Mouse (Mus musculus) intestine, embryonic 16.5 days (tissue): ENCODE measurements around the gene Cpne6. TPM values are rescaled to one million over a fixed set of nuclear protein-coding genes. Genes with fewer than 3 reads are reported as not detected.

ENCODE experiments used
- ATAC-seq: fragments of 200-750 bp; cut with Nextera tagmentation; 2 replicates; pipeline ENCODE4 v1.8.0; 2017; ENCODE audit warnings: moderate TSS enrichment, moderate library complexity
- H3K27ac ChIP-seq: fragments of 300-500 bp; sonication (generic); 2 replicates; pipeline ENCODE4 v1.5.1; 2014; ENCODE audit warnings: mild to moderate bottlenecking, low read length
- H3K27me3 ChIP-seq: fragments of 300-500 bp; sonication (generic); replicated peaks from 2 replicates; pipeline ENCODE4 v1.6.1; 2014; ENCODE audit warnings: low read length, control low read depth, mixed read lengths; ENCODE audit not compliant: control insufficient read depth, insufficient read depth
- H3K36me3 ChIP-seq: fragments of 300-500 bp; sonication (generic); 2 replicates; pipeline ENCODE4 v1.6.1; 2014; ENCODE audit warnings: low read length, control low read depth; ENCODE audit not compliant: control insufficient read depth, insufficient read depth
- H3K4me1 ChIP-seq: fragments of 300-500 bp; sonication (generic); 2 replicates; pipeline ENCODE4 v1.6.1; 2014; ENCODE audit warnings: low read length, control low read depth, mixed read lengths; ENCODE audit not compliant: control insufficient read depth, insufficient read depth
- H3K4me2 ChIP-seq: fragments of 300-500 bp; sonication (generic); 2 replicates; pipeline ENCODE4 v1.6.1; 2014; ENCODE audit warnings: low read depth, low read length, control low read depth
- H3K4me3 ChIP-seq: fragments of 300-500 bp; sonication (generic); 2 replicates; pipeline ENCODE4 v1.5.1; 2014; ENCODE audit warnings: mild to moderate bottlenecking, low read length
- H3K9ac ChIP-seq: fragments of 300-500 bp; sonication (generic); 2 replicates; pipeline ENCODE4 v1.6.1; 2014; ENCODE audit warnings: low read depth, low read length
- H3K9me3 ChIP-seq: fragments of 300-500 bp; sonication (generic); 2 replicates; pipeline ENCODE4 v1.6.1; 2016; ENCODE audit warnings: low read length, control low read depth; ENCODE audit not compliant: control insufficient read depth
- WGBS: fragments of 180-500 bp; shearing (Covaris S2); extraction: QIAGEN DNeasy Blood & Tissue Kit; methylation state at CpG from one replicate; pipeline ENCODE4 v1.1.7; 2014; 5-methylcytosine and 5-hydroxymethylcytosine counted together
- polyA plus RNA-seq: library from polyadenylated mRNA; unstranded; fragments of >200 nt; fragmentation: Nextera tagmentation; extraction: Ambion mirVana; gene quantifications from 2 replicates; pipeline ENCODE4 v1.2.1, GENCODE M21; 2015

Cpne6 gene
- 0.61 TPM in 2 replicates for polyA plus RNA-seq

DNA sequence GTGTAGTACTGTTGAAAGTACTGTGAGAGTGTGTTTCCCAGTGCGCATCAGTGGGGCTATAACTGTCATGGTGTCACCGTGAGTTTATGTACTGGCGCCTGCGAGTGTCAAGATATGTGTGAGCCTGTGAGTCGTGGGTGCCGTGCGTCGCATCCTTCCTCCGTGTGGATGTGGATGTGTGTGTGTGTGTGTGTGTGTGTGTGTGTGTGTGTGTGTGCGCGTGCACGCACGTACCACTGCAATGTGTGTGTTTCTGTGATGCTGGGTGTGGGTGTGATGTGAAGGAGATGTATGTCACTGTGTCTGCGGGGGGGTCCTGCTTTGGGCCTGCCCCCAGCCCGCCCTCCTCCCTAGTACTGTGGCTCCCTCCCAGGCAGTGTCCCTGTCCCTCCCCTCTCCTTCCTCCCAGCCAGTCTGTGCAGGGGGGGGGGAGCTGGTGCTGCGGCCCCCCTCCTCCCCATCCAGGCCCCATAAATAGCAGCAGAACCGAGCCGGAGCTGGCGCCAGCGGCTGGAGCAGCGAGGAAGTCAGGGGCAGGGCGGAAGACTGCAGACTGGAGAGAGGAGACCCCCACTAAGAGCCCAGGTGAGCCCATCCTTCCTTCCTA lies at the start of gene Cpne6:
TSS of gene Cpne6 (plus strand) at position 321 of the 607 bp plus-strand sequence.
- H3K4me1 ChIP-seq: no peaks in the 10 kb centered on the region
- H3K27ac ChIP-seq: no peak within 1 kb of the TSS
- H3K36me3 ChIP-seq: no peaks in the 10 kb centered on the region
- H3K4me2 ChIP-seq: no peak within 1 kb of the TSS
- H3K4me3 ChIP-seq: no peak within 1 kb of the TSS
- 60% methylated on average over 22 of the region's 22 CpGs for WGBS
- no peak within 1 kb of the TSS for H3K9ac ChIP-seq
- H3K9me3 ChIP-seq: no peaks in the 10 kb centered on the region
- ATAC-seq: no peak
- no peaks in the 10 kb centered on the region for H3K27me3 ChIP-seq

- H3K9ac ChIP-seq: no peak overlapping the region
- 17% methylated on average over 4 of the region's 4 CpGs for WGBS
- no peaks in the 10 kb centered on the region for H3K27me3 ChIP-seq
- peaks cover 3% of the 10 kb centered on the region; the same call in 1 of the 2 replicates for H3K4me1 ChIP-seq
- H3K4me2 ChIP-seq: no peak overlapping the region
- no peaks in the 10 kb centered on the region for H3K36me3 ChIP-seq
- peak overlapping the region; percentile 39; the same call in 1 of the 2 replicates for H3K27ac ChIP-seq
- no peak overlapping the region for H3K4me3 ChIP-seq
- H3K9me3 ChIP-seq: no peaks in the 10 kb centered on the region
- ATAC-seq: peak; percentile 57
Measured at GRCm38 (mm10) chr14:55461757-55462156, 48.5 kb upstream of the Cpne6 start.

DNA sequence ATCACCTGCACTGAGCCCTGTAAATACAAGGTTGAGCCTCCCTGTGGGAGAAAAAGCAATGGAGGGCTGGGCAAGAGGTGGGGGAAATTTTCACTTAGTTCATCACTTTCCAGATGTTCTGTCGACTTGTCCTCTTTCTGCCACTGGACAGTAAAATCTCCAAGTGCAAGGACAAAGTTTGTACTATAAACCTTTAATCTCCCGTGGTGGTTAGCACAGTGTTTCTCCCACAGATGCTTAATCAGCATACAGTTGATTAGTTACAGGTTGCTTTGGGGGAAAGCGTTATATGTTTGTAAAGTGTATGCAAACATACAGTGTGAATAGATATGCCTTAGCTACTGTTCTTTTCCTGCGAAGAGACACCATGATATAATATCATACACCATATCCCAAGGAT lies 43.8 kb upstream of the Cpne6 start:
- no peak for ATAC-seq
- WGBS: 72% methylated on average over 4 of the region's 4 CpGs
- H3K4me1 ChIP-seq: peaks cover 12% of the 10 kb centered on the region
- no peaks in the 10 kb centered on the region for H3K27me3 ChIP-seq
- no peak overlapping the region for H3K4me2 ChIP-seq
- no peaks in the 10 kb centered on the region for H3K36me3 ChIP-seq
- H3K9ac ChIP-seq: no peak overlapping the region
- H3K4me3 ChIP-seq: no peak overlapping the region
- no peaks in the 10 kb centered on the region for H3K9me3 ChIP-seq
- no peak overlapping the region for H3K27ac ChIP-seq

DNA sequence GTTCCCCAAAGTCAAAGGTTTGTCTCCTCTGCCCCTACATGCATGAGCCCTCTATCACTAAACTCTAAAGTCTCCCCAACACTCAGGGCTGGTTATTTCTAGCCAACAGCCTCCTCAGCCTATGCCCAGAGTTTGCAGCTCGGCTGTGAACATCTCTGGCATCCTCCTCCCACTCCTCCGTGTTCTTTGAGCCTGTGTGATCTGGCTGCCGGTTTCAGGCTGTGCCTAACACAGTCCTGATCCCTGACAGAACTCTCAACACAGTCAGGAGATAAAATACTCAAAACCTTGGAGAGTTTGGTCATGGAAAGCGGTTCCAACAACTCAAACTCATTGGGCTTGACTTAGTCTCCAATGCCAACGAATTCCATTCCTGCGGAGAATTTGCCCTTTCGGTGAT lies 43.1 kb upstream of the Cpne6 start:
- ATAC-seq: no peak
- WGBS: 72% methylated on average over 7 of the region's 7 CpGs

GRCm38 (mm10) chr14:55468301-55468741 lies 41.9 kb upstream of the Cpne6 start:
- peak overlapping the region; percentile 6; the same call in 1 of the 2 replicates for H3K27ac ChIP-seq
- H3K27me3 ChIP-seq: no peaks in the 10 kb centered on the region
- ATAC-seq: peak; percentile 62
- no peaks in the 10 kb centered on the region for H3K36me3 ChIP-seq
- H3K9me3 ChIP-seq: no peaks in the 10 kb centered on the region
- peaks cover 12% of the 10 kb centered on the region for H3K4me1 ChIP-seq
- 66% methylated on average over 2 of the region's 2 CpGs for WGBS
- H3K4me3 ChIP-seq: no peak overlapping the region
- no peak overlapping the region for H3K9ac ChIP-seq
- H3K4me2 ChIP-seq: no peak overlapping the region

More for the DNA sequence above, 43.1 kb upstream of the Cpne6 start:
- no peaks in the 10 kb centered on the region for H3K9me3 ChIP-seq
- H3K4me2 ChIP-seq: no peak overlapping the region
- H3K4me1 ChIP-seq: peaks cover 12% of the 10 kb centered on the region
- H3K36me3 ChIP-seq: no peaks in the 10 kb centered on the region
- no peak overlapping the region for H3K27ac ChIP-seq
- H3K9ac ChIP-seq: no peak overlapping the region
- no peaks in the 10 kb centered on the region for H3K27me3 ChIP-seq
- H3K4me3 ChIP-seq: no peak overlapping the region

DNA sequence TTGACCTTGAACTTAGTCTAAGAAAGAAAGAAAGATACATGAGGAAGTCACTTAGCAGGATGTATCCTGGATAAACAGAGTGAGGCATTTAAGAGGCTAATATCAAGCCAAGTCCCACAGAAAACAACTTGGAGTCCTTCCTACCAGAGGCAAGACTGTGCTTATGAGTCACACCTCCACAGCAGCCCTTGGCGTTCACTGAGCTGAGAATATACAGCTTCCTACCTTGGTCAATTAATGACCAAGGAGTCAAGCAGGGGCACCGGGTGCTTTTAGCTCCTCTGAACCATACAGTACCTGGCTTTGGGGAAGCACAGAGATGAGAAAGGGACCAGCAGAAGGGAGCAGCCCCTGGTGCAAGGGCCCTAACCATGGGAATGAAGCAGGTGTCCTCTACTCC lies 41.2 kb upstream of the Cpne6 start:
- no peaks in the 10 kb centered on the region for H3K27me3 ChIP-seq
- H3K4me3 ChIP-seq: no peak overlapping the region
- no peaks in the 10 kb centered on the region for H3K9me3 ChIP-seq
- no peak overlapping the region for H3K4me2 ChIP-seq
- WGBS: 47% methylated on average over 2 of the region's 2 CpGs
- peak overlapping the region; percentile 70 for H3K27ac ChIP-seq
- peaks cover 12% of the 10 kb centered on the region for H3K4me1 ChIP-seq
- H3K9ac ChIP-seq: no peak overlapping the region
- H3K36me3 ChIP-seq: no peaks in the 10 kb centered on the region
- ATAC-seq: peak; percentile 79

- Histone ChIP-seq H3K27me3 (no peaks in the 10 kb centered on the region), H3K4me2 (no peak overlapping the region), H3K27ac (peak overlapping the region; percentile 70), H3K9ac (no peak overlapping the region), H3K9me3 (no peaks in the 10 kb centered on the region), H3K4me1 (peaks cover 12% of the 10 kb centered on the region), H3K4me3 (no peak overlapping the region), H3K36me3 (no peaks in the 10 kb centered on the region)
- WGBS: 50% methylated on average over 6 of the region's 6 CpGs
- ATAC-seq: peak; percentile 40; the same call in 1 of the 2 replicates
Measured at GRCm38 (mm10) chr14:55469821-55470220, 40.4 kb upstream of the Cpne6 start.

DNA sequence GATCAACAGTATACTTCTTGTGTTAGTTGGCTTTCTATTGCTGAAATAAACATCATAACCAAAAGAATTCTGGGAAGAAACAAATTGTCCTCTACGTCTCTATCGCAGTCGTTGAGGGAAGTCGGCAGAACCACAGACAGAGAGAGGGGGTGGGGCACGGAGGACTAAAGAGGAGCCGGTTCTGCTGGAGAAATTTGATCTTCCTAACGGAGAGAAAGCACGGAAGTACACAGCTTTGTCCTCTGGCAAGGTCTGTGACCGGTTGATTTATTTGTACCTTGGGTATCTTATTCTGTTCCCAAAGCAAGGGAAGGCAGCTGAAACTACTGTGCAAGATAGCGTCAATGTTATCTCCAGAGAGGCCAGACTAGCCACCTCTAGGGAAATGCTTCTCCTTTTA lies 39.4 kb upstream of the Cpne6 start:
- H3K4me1 ChIP-seq: peaks cover 12% of the 10 kb centered on the region
- H3K4me2 ChIP-seq: peak overlapping the region; percentile 23; the same call in 1 of the 2 replicates
- H3K27ac ChIP-seq: peak overlapping the region; percentile 70
- no peaks in the 10 kb centered on the region for H3K36me3 ChIP-seq
- no peaks in the 10 kb centered on the region for H3K27me3 ChIP-seq
- H3K4me3 ChIP-seq: no peak overlapping the region
- no peaks in the 10 kb centered on the region for H3K9me3 ChIP-seq
- peak; percentile 27; the same call in 1 of the 2 replicates for ATAC-seq
- no peak overlapping the region for H3K9ac ChIP-seq
- WGBS: 4% methylated on average over 10 of the region's 10 CpGs

GRCm38 (mm10) chr14:55475654-55476053 lies 34.6 kb upstream of the Cpne6 start:
- H3K27me3 ChIP-seq: no peaks in the 10 kb centered on the region
- no peak overlapping the region for H3K4me2 ChIP-seq
- WGBS: 49% methylated on average over 2 of the region's 2 CpGs
- H3K27ac ChIP-seq: no peak overlapping the region
- no peaks in the 10 kb centered on the region for H3K36me3 ChIP-seq
- peaks cover 14% of the 10 kb centered on the region for H3K4me1 ChIP-seq
- no peak overlapping the region for H3K9ac ChIP-seq
- H3K9me3 ChIP-seq: no peaks in the 10 kb centered on the region
- H3K4me3 ChIP-seq: no peak overlapping the region
- ATAC-seq: no peak

- no peak overlapping the region for H3K4me2 ChIP-seq
- H3K4me3 ChIP-seq: no peak overlapping the region
- no peaks in the 10 kb centered on the region for H3K36me3 ChIP-seq
- H3K4me1 ChIP-seq: peaks cover 13% of the 10 kb centered on the region
- 100% methylated on average over 1 of the region's 1 CpGs for WGBS
- H3K27ac ChIP-seq: no peak overlapping the region
- H3K9ac ChIP-seq: no peak overlapping the region
- H3K27me3 ChIP-seq: no peaks in the 10 kb centered on the region
- ATAC-seq: no peak
- H3K9me3 ChIP-seq: no peaks in the 10 kb centered on the region
Measured at GRCm38 (mm10) chr14:55477421-55477820, 32.8 kb upstream of the Cpne6 start.
